Mouse (Mus musculus): Measurements from ENCODE around the gene Stk11. TPM values are rescaled to one million over a fixed set of nuclear protein-coding genes. Genes with fewer than 3 reads are reported as not detected.

Stk11 gene
- polyA plus RNA-seq, 1 experiment: 70.3 TPM

- Histone ChIP-seq H3K4me1 (ENCODE audit: control insufficient read depth, insufficient read depth, low read length) (peaks cover 10% of the 10 kb centered on the region), H3K9me3 (replicated peaks; ENCODE audit: control insufficient read depth, insufficient read depth, low read length, poor library complexity, severe bottlenecking) (no peaks in the 10 kb centered on the region), H3K36me3 (ENCODE audit: control insufficient read depth, insufficient read depth, low read length, poor library complexity, severe bottlenecking) (no peaks in the 10 kb centered on the region), H3K4me3 (ENCODE audit: low read depth, low read length) (no peak overlapping the region), H3K27me3 (ENCODE audit: control insufficient read depth, insufficient read depth, low read length, poor library complexity, severe bottlenecking) (no peaks in the 10 kb centered on the region), H3K9ac (ENCODE audit: low read depth, poor library complexity, severe bottlenecking) (no peak overlapping the region), H3K27ac (ENCODE audit: insufficient read depth, low read length) (no peak overlapping the region)
- TF ChIP-seq POLR2A (IDR thresholded peaks at IDR 0.05; ENCODE audit: insufficient read depth, low read length) (no peak), CTCF (IDR thresholded peaks at IDR 0.05; ENCODE audit: low read depth, low read length) (no peak), EP300 (IDR thresholded peaks at IDR 0.05; ENCODE audit: insufficient read depth, low read depth, low read length) (no peak)
Measured at GRCm38 (mm10) chr10:80072623-80073489, 42.7 kb upstream of the Stk11 start.

- Histone ChIP-seq H3K4me3 (ENCODE audit: low read depth, low read length) (peak overlapping the region; percentile 45), H3K9ac (ENCODE audit: low read depth, poor library complexity, severe bottlenecking) (peak overlapping the region; percentile 31), H3K4me1 (ENCODE audit: control insufficient read depth, insufficient read depth, low read length) (peaks cover 10% of the 10 kb centered on the region), H3K9me3 (replicated peaks; ENCODE audit: control insufficient read depth, insufficient read depth, low read length, poor library complexity, severe bottlenecking) (no peaks in the 10 kb centered on the region), H3K36me3 (ENCODE audit: control insufficient read depth, insufficient read depth, low read length, poor library complexity, severe bottlenecking) (0 out of 2 replicates have a peak, but pooled peaks cover 2% of the 10 kb centered on the region), H3K27ac (ENCODE audit: insufficient read depth, low read length) (no peak overlapping the region), H3K27me3 (ENCODE audit: control insufficient read depth, insufficient read depth, low read length, poor library complexity, severe bottlenecking) (no peaks in the 10 kb centered on the region)
- TF ChIP-seq CTCF (IDR thresholded peaks at IDR 0.05; ENCODE audit: low read depth, low read length) (no peak), EP300 (IDR thresholded peaks at IDR 0.05; ENCODE audit: insufficient read depth, low read depth, low read length) (no peak), POLR2A (IDR thresholded peaks at IDR 0.05; ENCODE audit: insufficient read depth, low read length) (no peak)
Measured at GRCm38 (mm10) chr10:80074813-80075601, 40.6 kb upstream of the Stk11 start.

- Histone ChIP-seq H3K4me1 (ENCODE audit: control insufficient read depth, insufficient read depth, low read length) (peaks cover 10% of the 10 kb centered on the region), H3K9me3 (replicated peaks; ENCODE audit: control insufficient read depth, insufficient read depth, low read length, poor library complexity, severe bottlenecking) (no peaks in the 10 kb centered on the region), H3K27me3 (ENCODE audit: control insufficient read depth, insufficient read depth, low read length, poor library complexity, severe bottlenecking) (no peaks in the 10 kb centered on the region), H3K36me3 (ENCODE audit: control insufficient read depth, insufficient read depth, low read length, poor library complexity, severe bottlenecking) (0 out of 2 replicates have a peak, but pooled peaks cover 2% of the 10 kb centered on the region), H3K27ac (ENCODE audit: insufficient read depth, low read length) (0 out of 2 replicates have a peak overlapping the region, but pooled peaks have one; percentile 1), H3K9ac (ENCODE audit: low read depth, poor library complexity, severe bottlenecking) (no peak overlapping the region), H3K4me3 (ENCODE audit: low read depth, low read length) (no peak overlapping the region)
- no peak for TF ChIP-seq EP300 (IDR thresholded peaks at IDR 0.05; ENCODE audit: insufficient read depth, low read depth, low read length)
- no peak for TF ChIP-seq CTCF (IDR thresholded peaks at IDR 0.05; ENCODE audit: low read depth, low read length)
- no peak for TF ChIP-seq POLR2A (IDR thresholded peaks at IDR 0.05; ENCODE audit: insufficient read depth, low read length)
Measured at GRCm38 (mm10) chr10:80075924-80076323, 39.7 kb upstream of the Stk11 start.

GRCm38 (mm10) chr10:80076386-80076785 lies 39.2 kb upstream of the Stk11 start:
- no peaks in the 10 kb centered on the region for H3K27me3 ChIP-seq (ENCODE audit: control insufficient read depth, insufficient read depth, low read length, poor library complexity, severe bottlenecking)
- no peak overlapping the region for H3K27ac ChIP-seq (ENCODE audit: insufficient read depth, low read length)
- H3K9ac ChIP-seq (ENCODE audit: low read depth, poor library complexity, severe bottlenecking): no peak overlapping the region
- peaks cover 10% of the 10 kb centered on the region for H3K4me1 ChIP-seq (ENCODE audit: control insufficient read depth, insufficient read depth, low read length)
- H3K4me3 ChIP-seq (ENCODE audit: low read depth, low read length): no peak overlapping the region
- no peak for TF ChIP-seq POLR2A (IDR thresholded peaks at IDR 0.05; ENCODE audit: insufficient read depth, low read length)
- TF ChIP-seq CTCF (IDR thresholded peaks at IDR 0.05; ENCODE audit: low read depth, low read length): no peak
- TF ChIP-seq EP300 (IDR thresholded peaks at IDR 0.05; ENCODE audit: insufficient read depth, low read depth, low read length): no peak
- 0 out of 2 replicates have a peak, but pooled peaks cover 2% of the 10 kb centered on the region for H3K36me3 ChIP-seq (ENCODE audit: control insufficient read depth, insufficient read depth, low read length, poor library complexity, severe bottlenecking)
- no peaks in the 10 kb centered on the region for H3K9me3 ChIP-seq (replicated peaks; ENCODE audit: control insufficient read depth, insufficient read depth, low read length, poor library complexity, severe bottlenecking)

- H3K4me1 ChIP-seq (ENCODE audit: control insufficient read depth, insufficient read depth, low read length): peaks cover 9% of the 10 kb centered on the region
- TF ChIP-seq POLR2A (IDR thresholded peaks at IDR 0.05; ENCODE audit: insufficient read depth, low read length) (no peak), CTCF (IDR thresholded peaks at IDR 0.05; ENCODE audit: low read depth, low read length) (no peak), EP300 (IDR thresholded peaks at IDR 0.05; ENCODE audit: insufficient read depth, low read depth, low read length) (no peak)
- 0 out of 2 replicates have a peak, but pooled peaks cover 2% of the 10 kb centered on the region for H3K36me3 ChIP-seq (ENCODE audit: control insufficient read depth, insufficient read depth, low read length, poor library complexity, severe bottlenecking)
- no peaks in the 10 kb centered on the region for H3K9me3 ChIP-seq (replicated peaks; ENCODE audit: control insufficient read depth, insufficient read depth, low read length, poor library complexity, severe bottlenecking)
- no peak overlapping the region for H3K9ac ChIP-seq (ENCODE audit: low read depth, poor library complexity, severe bottlenecking)
- no peak overlapping the region for H3K4me3 ChIP-seq (ENCODE audit: low read depth, low read length)
- H3K27me3 ChIP-seq (ENCODE audit: control insufficient read depth, insufficient read depth, low read length, poor library complexity, severe bottlenecking): no peaks in the 10 kb centered on the region
- no peak overlapping the region for H3K27ac ChIP-seq (ENCODE audit: insufficient read depth, low read length)
Measured at GRCm38 (mm10) chr10:80077312-80077711, 38.3 kb upstream of the Stk11 start.
